Mouse (Mus musculus) naive thymus-derived CD4-positive, alpha-beta T cell, adult 2 months (primary cell): ENCODE data around the gene A630095E13Rik.
"Not testable (repeated sequence)": the region's sequence is repeated elsewhere in the genome, so short reads cannot be mapped to it uniquely, and the experiment has no call there.

ENCODE experiments used
- DNase-seq: peaks from one replicate; pipeline ENCODE4 v3.0.0-alpha.2; 2011; ENCODE audit warnings: low read depth

The A630095E13Rik gene

GRCm38 (mm10) chr9:36643276-36643675, at the start of gene A630095E13Rik:
A630095E13Rik (minus strand) TSS chr9:36643376.
- not testable (repeated sequence) for DNase-seq

GRCm38 (mm10) chr9:36692920-36693319, 49.7 kb upstream of the A630095E13Rik start, which contains the start of gene Acrv1:
Acrv1 (plus strand) TSS chr9:36693220.
- no peak for DNase-seq

GRCm38 (mm10) chr9:36687329-36687728, 44.2 kb upstream of the A630095E13Rik start:
- DNase-seq: no peak

- no peak for DNase-seq
Observed at GRCm38 (mm10) chr9:36681424-36681823, 38.2 kb upstream of the A630095E13Rik start.
